Mouse (Mus musculus) spleen, adult 2 months (tissue): ENCODE data around the gene Gm30302. TPM values are rescaled to one million over a fixed set of nuclear protein-coding genes. Genes with fewer than 3 reads are reported as not detected.

Experiments
- DNase-seq, 2 experiments: peaks; one replicate each; pipeline versions ENCODE4 v3.0.0 to v3.0.0-alpha.2; 2012 to 2021; ENCODE audit warnings: low spot score in 2 of 2, low read depth in 1 of 2
- H3K27ac ChIP-seq: fragments of 200-500 bp; 2 replicates; pipeline ENCODE4 v1.5.1; 2012; ENCODE audit warnings: low read length, inconsistent platforms; ENCODE audit not compliant: insufficient read depth
- H3K27me3 ChIP-seq: fragments of 200-500 bp; 2 replicates; pipeline ENCODE4 v1.6.1; 2012; ENCODE audit warnings: mild to moderate bottlenecking, moderate library complexity, low read length, inconsistent platforms; ENCODE audit not compliant: control insufficient read depth, insufficient read depth
- H3K36me3 ChIP-seq: fragments of 200-500 bp; 2 replicates; pipeline ENCODE4 v1.6.1; 2012; ENCODE audit warnings: mild to moderate bottlenecking, low read length, inconsistent platforms; ENCODE audit not compliant: control insufficient read depth, insufficient read depth
- H3K4me1 ChIP-seq: fragments of 200-500 bp; 2 replicates; pipeline ENCODE4 v1.6.1; 2011; ENCODE audit warnings: inconsistent platforms; ENCODE audit not compliant: control insufficient read depth, insufficient read depth, insufficient read length
- H3K4me3 ChIP-seq: fragments of 200-500 bp; 2 replicates; pipeline ENCODE4 v1.5.1; 2011; ENCODE audit warnings: mild to moderate bottlenecking, inconsistent platforms; ENCODE audit not compliant: insufficient read depth, insufficient read length; ENCODE audit errors: extremely low read depth
- CTCF ChIP-seq: fragments of 200-500 bp; IDR thresholded peaks from 2 replicates; pipeline ENCODE4 v1.5.1; 2011; ENCODE audit warnings: mild to moderate bottlenecking, inconsistent platforms; ENCODE audit not compliant: insufficient read depth, insufficient read length, insufficient replicate concordance; ENCODE audit errors: extremely low read depth
- POLR2A ChIP-seq: fragments of 200-500 bp; IDR thresholded peaks from 2 replicates; pipeline ENCODE4 v1.6.1; 2011; ENCODE audit warnings: low read depth, low read length, inconsistent platforms
- WGBS: fragments of 180-500 bp; shearing (Covaris S2); methylation state at CpG from one replicate; pipeline ENCODE4 v1.1.7; 2018; 5-methylcytosine and 5-hydroxymethylcytosine counted together
- polyA plus RNA-seq: library from polyadenylated mRNA; depleted of rRNA; stranded (reverse); fragments of >200 nt; gene quantifications from 2 replicates; pipeline ENCODE4 v1.2.3, GENCODE M21; 2012; rRNA removed

Gm30302 gene
- polyA plus RNA-seq, 1 experiment = not detected

DNA sequence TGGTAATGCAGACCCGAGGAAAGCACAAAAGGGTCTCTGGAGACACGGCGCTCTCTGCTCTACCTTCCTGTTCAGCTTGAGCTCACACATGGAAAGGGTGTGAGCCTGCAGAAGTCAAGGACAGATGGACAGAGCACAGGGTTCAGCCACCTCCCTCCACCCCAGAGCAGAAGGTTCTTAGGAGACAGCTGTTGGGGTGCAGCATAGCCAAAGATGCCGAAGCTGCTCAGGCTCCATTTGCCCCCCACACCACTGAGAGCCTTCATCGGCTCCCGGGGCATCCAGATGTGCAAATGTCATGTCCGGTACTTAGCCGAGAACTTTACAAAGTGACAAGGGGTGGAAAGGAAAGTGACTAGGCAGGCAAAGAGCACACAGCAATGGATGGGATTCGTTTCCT, 42.2 kb downstream of the Gm30302 start:
- WGBS = 81% methylated on average over 9 of the region's 9 CpGs
- DNase-seq = no peak
- TF ChIP-seq POLR2A (no peak), CTCF (no peak)
- Histone ChIP-seq H3K4me1 (no peaks in the 10 kb centered on the region), H3K27me3 (no peaks in the 10 kb centered on the region), H3K4me3 (no peak overlapping the region), H3K27ac (no peak overlapping the region), H3K36me3 (no peaks in the 10 kb centered on the region)

DNA sequence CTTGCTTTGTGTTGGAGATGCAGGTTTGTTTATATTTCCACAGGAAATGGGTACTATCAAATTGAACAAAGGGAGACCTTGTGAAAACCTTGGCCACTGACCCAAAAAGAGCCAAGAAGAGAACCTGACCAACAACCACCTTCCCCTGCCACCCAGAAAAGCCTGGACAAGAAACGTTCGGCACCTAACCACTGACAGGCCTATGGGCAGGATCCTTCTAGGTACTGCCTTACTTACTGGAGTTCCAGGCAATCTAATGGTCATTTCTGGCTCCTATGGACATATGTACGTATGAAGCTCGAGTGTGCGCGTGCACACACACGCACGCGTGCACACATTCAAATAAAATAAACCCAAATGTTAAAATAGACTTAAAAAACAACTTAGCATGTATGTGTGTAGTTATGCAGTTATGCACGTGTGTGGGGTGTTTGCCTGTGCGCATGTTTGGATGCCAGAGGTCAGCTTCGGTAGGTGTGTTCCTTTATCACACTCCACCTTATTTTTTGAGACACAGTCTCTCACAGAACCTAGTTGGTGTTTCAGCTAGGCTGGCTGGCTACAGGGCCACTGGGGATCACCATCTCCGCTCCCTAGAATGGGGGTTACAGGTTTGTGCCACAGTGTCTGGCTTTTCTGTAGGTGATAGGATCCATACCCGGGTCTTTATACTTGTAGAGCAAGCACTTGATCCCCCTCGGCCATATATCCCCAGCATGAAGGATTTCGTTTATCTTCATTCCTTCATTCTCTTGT, 57.3 kb downstream of the Gm30302 start:
- no peaks in the 10 kb centered on the region for H3K36me3 ChIP-seq
- H3K27me3 ChIP-seq = no peaks in the 10 kb centered on the region
- no peaks in the 10 kb centered on the region for H3K4me1 ChIP-seq
- no peak overlapping the region for H3K4me3 ChIP-seq
- no peak overlapping the region for H3K27ac ChIP-seq
- TF ChIP-seq POLR2A (no peak), CTCF (no peak)
- DNase-seq = no peak
- 94% methylated on average over 16 of the region's 16 CpGs for WGBS

DNA sequence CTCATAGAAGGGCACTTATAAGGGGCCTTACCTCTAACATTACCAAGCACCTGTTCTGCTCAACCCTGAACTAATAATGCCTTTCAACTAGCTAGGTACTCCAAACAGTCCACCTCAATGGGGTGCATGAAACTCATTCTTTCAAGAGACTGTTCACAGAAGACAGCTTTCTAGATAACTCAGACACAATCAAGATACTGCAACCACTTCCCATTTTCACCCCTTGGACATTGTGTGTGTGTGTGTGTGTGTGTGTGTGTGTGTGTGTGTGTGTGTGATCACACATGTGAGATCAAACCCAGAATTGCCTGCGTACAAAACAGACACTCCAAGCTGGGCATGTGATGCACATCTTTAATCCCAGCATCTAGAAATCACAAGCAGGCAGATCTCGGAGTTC, 60.8 kb downstream of the Gm30302 start:
- Histone ChIP-seq H3K27ac (no peak overlapping the region), H3K4me1 (no peaks in the 10 kb centered on the region), H3K27me3 (no peaks in the 10 kb centered on the region), H3K4me3 (no peak overlapping the region), H3K36me3 (peaks cover 11% of the 10 kb centered on the region)
- 78% methylated on average over 2 of the region's 2 CpGs for WGBS
- TF ChIP-seq CTCF = no peak
- no peak for DNase-seq

DNA sequence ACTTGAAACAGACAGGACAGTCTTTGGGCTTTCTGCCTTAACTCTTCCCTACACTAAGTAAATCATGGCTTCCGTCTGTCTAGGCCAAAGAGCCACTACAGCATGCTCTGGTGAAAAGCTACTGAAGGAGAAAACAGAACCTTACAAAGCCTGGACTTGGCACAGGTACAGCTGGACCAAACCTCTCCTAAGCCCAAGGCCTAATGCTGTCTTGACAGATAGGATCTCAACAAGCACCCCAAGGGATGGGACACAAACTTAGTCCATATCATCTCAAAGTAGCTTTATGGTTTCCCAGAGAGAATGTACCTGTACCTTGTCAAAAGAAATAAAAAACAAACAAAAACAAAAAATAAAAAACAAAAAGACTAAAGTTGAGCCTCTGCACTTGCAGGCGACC, 62.4 kb downstream of the Gm30302 start:
- no peak for DNase-seq
- Histone ChIP-seq H3K27ac (no peak overlapping the region), H3K27me3 (no peaks in the 10 kb centered on the region), H3K36me3 (peaks cover 18% of the 10 kb centered on the region), H3K4me3 (no peak overlapping the region), H3K4me1 (no peaks in the 10 kb centered on the region)
- TF ChIP-seq POLR2A (no peak), CTCF (no peak)
- WGBS = 95% methylated on average over 2 of the region's 2 CpGs

Other genes with a start within 250 kb of the Gm30302 start
- 0.06 TPM in 1 of 2 replicates, not detected in the other for gene Omd, start 216.5 kb downstream of the Gm30302 start, polyA plus RNA-seq
- 0.45 and 0.61 TPM in 2 replicates for gene Ogn, start 191.0 kb downstream of the Gm30302 start, polyA plus RNA-seq
- 0.23 and 0.29 TPM in 2 replicates for gene Cenpp, start 146.2 kb downstream of the Gm30302 start, polyA plus RNA-seq
- 0.87 and 1.4 TPM in 2 replicates for gene Nol8, start 145.9 kb downstream of the Gm30302 start, polyA plus RNA-seq
- 11.5 and 11.8 TPM in 2 replicates for gene Iars, start 116.9 kb downstream of the Gm30302 start, polyA plus RNA-seq